Mouse (Mus musculus) lung, embryonic 15.5 days (tissue): ENCODE measurements at regions not wholly inside any gene's neighbourhood (a gene's known extent, or its start where the extent isn't known, plus 50 kb on each side); places are given as distances from the start of the nearest gene placed in this dataset.

Source experiments
- ATAC-seq: fragments of 200-750 bp; cut with Nextera tagmentation; 2 replicates; pipeline ENCODE4 v1.8.0; 2017; ENCODE audit warnings: moderate number of reproducible peaks, borderline replicate concordance; ENCODE audit not compliant: low FRiP score, low TSS enrichment; ENCODE audit errors: extremely low read depth
- H3K27ac ChIP-seq: fragments of 300-500 bp; sonication (generic); 2 replicates; pipeline ENCODE4 v1.5.1; 2015; ENCODE audit warnings: moderate library complexity, mild to moderate bottlenecking, inconsistent platforms
- H3K27me3 ChIP-seq: fragments of 300-500 bp; sonication (generic); 2 replicates; pipeline ENCODE4 v1.6.1; 2015; ENCODE audit warnings: inconsistent platforms
- H3K36me3 ChIP-seq: fragments of 300-500 bp; sonication (generic); 2 replicates; pipeline ENCODE4 v1.6.1; 2015; ENCODE audit warnings: inconsistent platforms
- H3K4me1 ChIP-seq: fragments of 300-500 bp; sonication (generic); 2 replicates; pipeline ENCODE4 v1.6.1; 2015; ENCODE audit warnings: inconsistent platforms
- H3K4me2 ChIP-seq: fragments of 300-500 bp; sonication (generic); 2 replicates; pipeline ENCODE4 v1.6.1; 2015; ENCODE audit warnings: inconsistent platforms, mild to moderate bottlenecking, moderate library complexity
- H3K4me3 ChIP-seq: fragments of 300-500 bp; sonication (generic); 2 replicates; pipeline ENCODE4 v1.5.1; 2015; ENCODE audit warnings: mild to moderate bottlenecking, inconsistent platforms
- H3K9ac ChIP-seq: fragments of 300-500 bp; sonication (generic); 2 replicates; pipeline ENCODE4 v1.6.1; 2015; ENCODE audit warnings: inconsistent platforms
- H3K9me3 ChIP-seq: fragments of 300-500 bp; sonication (generic); 2 replicates; pipeline ENCODE4 v1.6.1; 2016; ENCODE audit warnings: inconsistent platforms
- WGBS: fragments of 180-500 bp; shearing (Covaris S2); methylation state at CpG from one replicate; pipeline ENCODE4 v1.1.7; 2015; 5-methylcytosine and 5-hydroxymethylcytosine counted together

DNA sequence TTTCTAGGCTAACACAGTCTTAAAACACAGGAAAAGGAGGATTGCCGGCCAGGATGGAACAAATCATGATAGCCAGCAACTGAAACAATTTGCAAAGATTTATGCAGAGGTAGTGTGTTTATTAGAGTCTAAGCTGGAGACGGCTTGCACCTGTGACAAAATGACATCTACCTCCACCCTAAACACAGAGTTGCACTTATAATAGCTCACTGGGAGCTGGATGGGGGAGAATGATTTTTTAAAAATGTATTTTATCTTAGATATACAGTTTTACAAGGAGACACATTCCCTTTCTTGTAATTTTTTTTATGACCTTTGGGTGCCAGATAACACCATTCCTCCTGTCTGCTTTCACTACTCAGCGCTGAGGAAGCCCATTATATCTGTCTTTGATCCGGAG, 76.7 kb upstream of the Zfhx3 start:
- H3K36me3 ChIP-seq, result no peaks in the 10 kb centered on the region
- whole genome bisulfite sequencing, result 45% methylated on average over 4 of the region's 4 CpGs
- ATAC-seq, result no peak

GRCm38 (mm10) chr8:107871718-107872117, 70.7 kb upstream of the Zfhx3 start:
- WGBS, result 62% methylated on average over 15 of the region's 15 CpGs
- no peak for ATAC-seq

More for the DNA sequence above, 76.7 kb upstream of the Zfhx3 start:
- Histone ChIP-seq H3K4me3 (no peak overlapping the region), H3K27me3 (no peaks in the 10 kb centered on the region), H3K4me2 (no peak overlapping the region), H3K9me3 (no peaks in the 10 kb centered on the region), H3K4me1 (peaks cover 8% of the 10 kb centered on the region; the same call in 1 of the 2 replicates), H3K27ac (no peak overlapping the region), H3K9ac (no peak overlapping the region)

GRCm38 (mm10) chr8:107872121-107872520, 70.3 kb upstream of the Zfhx3 start:
- no peak overlapping the region for H3K27ac ChIP-seq
- ATAC-seq, result no peak
- no peak overlapping the region for H3K4me2 ChIP-seq
- H3K9me3 ChIP-seq, result no peaks in the 10 kb centered on the region
- H3K4me1 ChIP-seq, result no peaks in the 10 kb centered on the region
- H3K36me3 ChIP-seq, result no peaks in the 10 kb centered on the region
- 85% methylated on average over 11 of the region's 11 CpGs for WGBS
- no peaks in the 10 kb centered on the region for H3K27me3 ChIP-seq
- H3K4me3 ChIP-seq, result no peak overlapping the region
- H3K9ac ChIP-seq, result no peak overlapping the region

More at GRCm38 (mm10) chr8:107871718-107872117, 70.7 kb upstream of the Zfhx3 start:
- no peak overlapping the region for H3K4me2 ChIP-seq
- H3K36me3 ChIP-seq, result no peaks in the 10 kb centered on the region
- no peaks in the 10 kb centered on the region for H3K9me3 ChIP-seq
- H3K27me3 ChIP-seq, result no peaks in the 10 kb centered on the region
- H3K9ac ChIP-seq, result no peak overlapping the region
- H3K4me3 ChIP-seq, result no peak overlapping the region
- no peak overlapping the region for H3K27ac ChIP-seq
- H3K4me1 ChIP-seq, result no peaks in the 10 kb centered on the region

DNA sequence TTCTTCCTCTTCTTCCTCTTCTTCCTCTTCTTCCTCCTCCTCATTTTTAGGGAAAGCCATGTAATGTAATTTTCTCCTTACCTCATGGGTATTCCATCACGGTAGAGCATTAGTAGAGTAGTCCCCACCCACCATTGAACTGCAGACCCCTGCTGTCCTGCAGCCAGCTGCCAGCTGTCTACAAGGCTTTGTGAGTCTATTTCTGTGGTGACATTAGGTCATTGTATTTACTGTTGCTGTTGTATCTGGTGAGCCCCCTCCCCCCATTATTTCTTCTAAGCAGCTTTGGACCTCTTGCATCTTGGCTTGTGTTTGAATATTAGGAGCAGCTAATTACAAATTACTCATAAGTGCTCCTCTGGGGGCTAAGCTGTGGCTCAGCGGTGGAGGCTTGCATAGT, 66.0 kb upstream of the Zfhx3 start:
- H3K4me3 ChIP-seq, result no peak overlapping the region
- no peaks in the 10 kb centered on the region for H3K9me3 ChIP-seq
- H3K4me1 ChIP-seq, result no peaks in the 10 kb centered on the region
- H3K4me2 ChIP-seq, result no peak overlapping the region
- no peaks in the 10 kb centered on the region for H3K36me3 ChIP-seq
- 54% methylated on average over 2 of the region's 2 CpGs for WGBS
- no peak overlapping the region for H3K27ac ChIP-seq
- no peak for ATAC-seq
- no peak overlapping the region for H3K9ac ChIP-seq
- no peaks in the 10 kb centered on the region for H3K27me3 ChIP-seq

- Histone ChIP-seq H3K36me3 (no peaks in the 10 kb centered on the region), H3K27me3 (no peaks in the 10 kb centered on the region), H3K4me1 (peaks cover 14% of the 10 kb centered on the region), H3K9me3 (no peaks in the 10 kb centered on the region), H3K27ac (no peak overlapping the region), H3K4me3 (no peak overlapping the region), H3K9ac (no peak overlapping the region), H3K4me2 (no peak overlapping the region)
- ATAC-seq, result no peak
- WGBS, result 13% methylated on average over 7 of the region's 7 CpGs
These were observed 60.6 kb upstream of the Zfhx3 start for GRCm38 (mm10) chr8:107881851-107882250.

- Histone ChIP-seq H3K9me3 (no peaks in the 10 kb centered on the region), H3K27ac (peak overlapping the region; percentile 50), H3K4me2 (no peak overlapping the region), H3K4me3 (no peak overlapping the region), H3K4me1 (peaks cover 20% of the 10 kb centered on the region), H3K9ac (no peak overlapping the region), H3K27me3 (no peaks in the 10 kb centered on the region), H3K36me3 (no peaks in the 10 kb centered on the region)
- 31% methylated on average over 7 of the region's 7 CpGs for WGBS
- peak; percentile 36; the same call in 1 of the 2 replicates for ATAC-seq
These were observed 56.9 kb upstream of the Zfhx3 start for GRCm38 (mm10) chr8:107885547-107885946.

DNA sequence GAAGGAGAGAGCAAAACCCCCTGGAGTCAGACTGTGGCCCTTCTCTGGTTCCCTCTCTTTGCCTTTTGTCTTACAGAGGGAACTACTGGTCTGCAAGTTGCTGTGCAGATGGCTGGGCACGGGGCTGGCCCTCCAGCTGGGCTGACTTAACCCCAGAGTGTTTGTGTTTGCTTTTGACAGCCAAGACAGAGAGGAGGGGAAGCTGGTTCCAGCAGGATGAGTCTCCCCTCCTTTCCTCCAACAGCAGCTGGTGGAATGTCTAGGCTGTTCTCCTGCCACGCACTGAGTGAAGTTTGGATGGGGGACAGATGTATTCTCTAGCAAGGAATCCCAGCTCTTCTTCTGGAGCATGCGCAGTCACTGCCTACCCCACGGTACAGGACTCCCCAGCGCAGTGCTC, 56.5 kb upstream of the Zfhx3 start:
- 29% methylated on average over 5 of the region's 5 CpGs for WGBS
- H3K4me2 ChIP-seq, result no peak overlapping the region
- H3K27ac ChIP-seq, result peak overlapping the region; percentile 50
- H3K9ac ChIP-seq, result no peak overlapping the region
- peaks cover 20% of the 10 kb centered on the region for H3K4me1 ChIP-seq
- ATAC-seq, result peak; percentile 96
- no peaks in the 10 kb centered on the region for H3K27me3 ChIP-seq
- no peak overlapping the region for H3K4me3 ChIP-seq
- H3K9me3 ChIP-seq, result no peaks in the 10 kb centered on the region
- H3K36me3 ChIP-seq, result no peaks in the 10 kb centered on the region

- Histone ChIP-seq H3K9ac (no peak overlapping the region), H3K4me1 (peaks cover 20% of the 10 kb centered on the region), H3K4me3 (no peak overlapping the region), H3K9me3 (no peaks in the 10 kb centered on the region), H3K36me3 (no peaks in the 10 kb centered on the region), H3K4me2 (peak overlapping the region; percentile 6; the same call in 1 of the 2 replicates), H3K27me3 (no peaks in the 10 kb centered on the region), H3K27ac (peak overlapping the region; percentile 50; the same call in 1 of the 2 replicates)
- ATAC-seq, result no peak
- 65% methylated on average over 19 of the region's 19 CpGs for WGBS
These were observed 55.8 kb upstream of the Zfhx3 start for GRCm38 (mm10) chr8:107886516-107887253.

DNA sequence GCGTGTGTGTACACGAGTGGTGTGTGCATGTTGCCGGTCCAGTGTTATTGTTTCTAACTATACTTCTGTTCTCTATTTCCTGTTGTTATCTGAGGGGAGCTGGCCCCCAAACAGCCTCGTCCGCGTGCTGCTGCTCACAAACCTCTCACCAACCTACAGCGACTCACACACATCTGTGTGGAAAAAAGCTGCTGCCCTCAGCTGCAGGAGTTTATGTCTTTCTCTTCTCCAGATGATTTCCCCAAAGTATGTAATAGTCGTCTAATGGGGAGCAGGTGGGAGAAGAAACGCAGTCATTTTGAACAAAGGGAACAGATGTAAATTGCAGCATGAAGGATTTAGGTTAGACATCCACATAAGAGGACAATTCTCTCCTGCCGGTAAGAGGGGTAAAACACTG, 55.1 kb upstream of the Zfhx3 start:
- Histone ChIP-seq H3K9ac (no peak overlapping the region), H3K9me3 (no peaks in the 10 kb centered on the region), H3K36me3 (no peaks in the 10 kb centered on the region), H3K4me3 (no peak overlapping the region), H3K27ac (no peak overlapping the region), H3K4me2 (peak overlapping the region; percentile 6; the same call in 1 of the 2 replicates), H3K27me3 (no peaks in the 10 kb centered on the region), H3K4me1 (peaks cover 20% of the 10 kb centered on the region)
- WGBS, result 40% methylated on average over 10 of the region's 10 CpGs
- no peak for ATAC-seq

DNA sequence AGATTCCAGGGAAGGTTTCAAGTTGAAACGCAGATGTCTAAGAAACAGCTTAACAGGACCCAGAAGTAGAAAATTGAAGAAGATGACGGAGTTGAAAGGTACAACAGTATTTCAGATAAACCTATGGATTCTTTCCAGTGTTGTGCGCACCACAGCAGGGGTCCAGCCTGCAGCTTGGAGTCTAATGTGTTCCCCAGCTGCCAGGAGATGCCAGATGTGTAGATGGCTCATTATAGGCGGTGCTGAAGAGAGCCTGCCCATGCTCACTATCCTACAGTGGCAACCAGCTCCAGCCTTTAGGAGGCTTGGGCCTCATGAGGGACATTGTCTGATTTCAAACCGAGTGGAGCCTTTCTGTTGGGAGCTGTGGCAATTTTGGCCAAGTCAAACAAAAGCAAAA, 51.5 kb upstream of the Zfhx3 start:
- Histone ChIP-seq H3K9ac (no peak overlapping the region), H3K36me3 (no peaks in the 10 kb centered on the region), H3K27ac (no peak overlapping the region), H3K4me2 (no peak overlapping the region), H3K27me3 (no peaks in the 10 kb centered on the region), H3K4me1 (peaks cover 12% of the 10 kb centered on the region), H3K9me3 (no peaks in the 10 kb centered on the region), H3K4me3 (no peak overlapping the region)
- ATAC-seq, result no peak
- 72% methylated on average over 5 of the region's 5 CpGs for WGBS
